Mouse (Mus musculus): ENCODE results near the gene Erp44. TPM values are rescaled to one million over a fixed set of nuclear protein-coding genes. Genes with fewer than 3 reads are reported as not detected.
A peak's percentile ranks its signal among the peaks of the same experiment; 100 is the strongest.

The Erp44 gene
- total RNA-seq (2014; rRNA removed) (21.8 and 23.4 TPM in 2 replicates), polyA plus RNA-seq (2015; fragmentation: Nextera tagmentation; extraction: Ambion mirVana) (46.5 and 49.8 TPM in 2 replicates)

- TF ChIP-seq CTCF (IDR thresholded peaks at IDR 0.05), result no peak
Observed at GRCm38 (mm10) chr4:48279498-48280134, at the start of gene Erp44, which contains the start of gene Invs. Erp44 (minus strand) TSS chr4:48279558. Invs (plus strand) TSS chr4:48279760.

GRCm38 (mm10) chr4:48328042-48328441, 48.7 kb upstream of the Erp44 start:
- 55% methylated on average over 2 of the region's 2 CpGs for WGBS
- no peak overlapping the region for H3K4me2 ChIP-seq (ENCODE audit: low read depth, low read length, poor library complexity, severe bottlenecking)

More at GRCm38 (mm10) chr4:48279498-48280134, at the start of gene Erp44, which contains the start of gene Invs:
- Histone ChIP-seq H3K4me1 (ENCODE audit: insufficient read depth, low read length) (peaks cover 3% of the 10 kb centered on the region; the same call in 1 of the 2 replicates), H3K4me2 (ENCODE audit: low read depth, low read length, poor library complexity, severe bottlenecking) (peak within 1 kb of the TSS; percentile 85), H3K9ac (replicated peaks; ENCODE audit: low read length, poor library complexity, severe bottlenecking) (peak within 1 kb of the TSS; percentile 91), H3K27me3 (ENCODE audit: insufficient read depth, low read length) (no peaks in the 10 kb centered on the region), H3K4me3 (ENCODE audit: low read depth, low read length) (peak within 1 kb of the TSS; percentile 84), H3K36me3 (ENCODE audit: insufficient read depth, low read length) (no peaks in the 10 kb centered on the region), H3K27ac (ENCODE audit: low read depth, low read length) (peak within 1 kb of the TSS; percentile 81), H3K9me3 (ENCODE audit: low read length) (no peaks in the 10 kb centered on the region)
- WGBS, result under 1% methylated on average over 40 of the region's 41 CpGs
- ATAC-seq (ENCODE audit: low FRiP score) (peak; percentile 99), DNase-seq (ENCODE audit: low spot score) (peak; percentile 99)

GRCm38 (mm10) chr4:48327192-48327591, 47.8 kb upstream of the Erp44 start:
- Histone ChIP-seq H3K9ac (replicated peaks; ENCODE audit: low read length, poor library complexity, severe bottlenecking) (no peak overlapping the region), H3K27ac (ENCODE audit: low read depth, low read length) (no peak overlapping the region), H3K4me3 (ENCODE audit: low read depth, low read length) (no peak overlapping the region), H3K4me1 (ENCODE audit: insufficient read depth, low read length) (no peaks in the 10 kb centered on the region), H3K9me3 (ENCODE audit: low read length) (no peaks in the 10 kb centered on the region), H3K4me2 (ENCODE audit: low read depth, low read length, poor library complexity, severe bottlenecking) (no peak overlapping the region), H3K27me3 (ENCODE audit: insufficient read depth, low read length) (no peaks in the 10 kb centered on the region), H3K36me3 (ENCODE audit: insufficient read depth, low read length) (no peaks in the 10 kb centered on the region)
- no peak for TF ChIP-seq CTCF (IDR thresholded peaks at IDR 0.05)
- no peak for ATAC-seq (ENCODE audit: low FRiP score)
- no peak for DNase-seq (ENCODE audit: low spot score)

More at GRCm38 (mm10) chr4:48328042-48328441, 48.7 kb upstream of the Erp44 start:
- H3K36me3 ChIP-seq (ENCODE audit: insufficient read depth, low read length), result no peaks in the 10 kb centered on the region
- ATAC-seq (ENCODE audit: low FRiP score), result no peak
- no peaks in the 10 kb centered on the region for H3K9me3 ChIP-seq (ENCODE audit: low read length)
- TF ChIP-seq CTCF (IDR thresholded peaks at IDR 0.05), result 0 out of 2 replicates have a peak, but pooled peaks have one; percentile 4
- H3K27me3 ChIP-seq (ENCODE audit: insufficient read depth, low read length), result no peaks in the 10 kb centered on the region
- no peaks in the 10 kb centered on the region for H3K4me1 ChIP-seq (ENCODE audit: insufficient read depth, low read length)
- no peak overlapping the region for H3K27ac ChIP-seq (ENCODE audit: low read depth, low read length)
- no peak for DNase-seq (ENCODE audit: low spot score)
- H3K9ac ChIP-seq (replicated peaks; ENCODE audit: low read length, poor library complexity, severe bottlenecking), result no peak overlapping the region
- H3K4me3 ChIP-seq (ENCODE audit: low read depth, low read length), result no peak overlapping the region

- ATAC-seq (ENCODE audit: low FRiP score), result no peak
- no peaks in the 10 kb centered on the region for H3K9me3 ChIP-seq (ENCODE audit: low read length)
- no peaks in the 10 kb centered on the region for H3K27me3 ChIP-seq (ENCODE audit: insufficient read depth, low read length)
- no peak overlapping the region for H3K4me3 ChIP-seq (ENCODE audit: low read depth, low read length)
- WGBS, result 42% methylated on average over 1 of the region's 1 CpGs
- no peaks in the 10 kb centered on the region for H3K4me1 ChIP-seq (ENCODE audit: insufficient read depth, low read length)
- DNase-seq (ENCODE audit: low spot score), result no peak
- no peak overlapping the region for H3K9ac ChIP-seq (replicated peaks; ENCODE audit: low read length, poor library complexity, severe bottlenecking)
- TF ChIP-seq CTCF (IDR thresholded peaks at IDR 0.05), result no peak
- no peak overlapping the region for H3K4me2 ChIP-seq (ENCODE audit: low read depth, low read length, poor library complexity, severe bottlenecking)
- no peak overlapping the region for H3K27ac ChIP-seq (ENCODE audit: low read depth, low read length)
- no peaks in the 10 kb centered on the region for H3K36me3 ChIP-seq (ENCODE audit: insufficient read depth, low read length)
Observed at GRCm38 (mm10) chr4:48322095-48322494, 42.7 kb upstream of the Erp44 start.

GRCm38 (mm10) chr4:48321276-48321675, 41.9 kb upstream of the Erp44 start:
- no peaks in the 10 kb centered on the region for H3K9me3 ChIP-seq (ENCODE audit: low read length)
- ATAC-seq (ENCODE audit: low FRiP score), result no peak
- 62% methylated on average over 1 of the region's 1 CpGs for WGBS

GRCm38 (mm10) chr4:48316036-48316435, 36.7 kb upstream of the Erp44 start:
- DNase-seq (ENCODE audit: low spot score) (no peak), ATAC-seq (ENCODE audit: low FRiP score) (no peak)
- no peaks in the 10 kb centered on the region for H3K27me3 ChIP-seq (ENCODE audit: insufficient read depth, low read length)
- no peak overlapping the region for H3K4me2 ChIP-seq (ENCODE audit: low read depth, low read length, poor library complexity, severe bottlenecking)
- H3K4me1 ChIP-seq (ENCODE audit: insufficient read depth, low read length), result no peaks in the 10 kb centered on the region
- WGBS, result 94% methylated on average over 3 of the region's 3 CpGs
- no peaks in the 10 kb centered on the region for H3K36me3 ChIP-seq (ENCODE audit: insufficient read depth, low read length)
- TF ChIP-seq CTCF (IDR thresholded peaks at IDR 0.05), result no peak
- H3K27ac ChIP-seq (ENCODE audit: low read depth, low read length), result no peak overlapping the region
- no peak overlapping the region for H3K9ac ChIP-seq (replicated peaks; ENCODE audit: low read length, poor library complexity, severe bottlenecking)
- H3K9me3 ChIP-seq (ENCODE audit: low read length), result no peaks in the 10 kb centered on the region
- H3K4me3 ChIP-seq (ENCODE audit: low read depth, low read length), result no peak overlapping the region

More at GRCm38 (mm10) chr4:48321276-48321675, 41.9 kb upstream of the Erp44 start:
- peak; percentile 14 for DNase-seq (ENCODE audit: low spot score)
- H3K4me3 ChIP-seq (ENCODE audit: low read depth, low read length), result no peak overlapping the region
- no peak for TF ChIP-seq CTCF (IDR thresholded peaks at IDR 0.05)
- H3K36me3 ChIP-seq (ENCODE audit: insufficient read depth, low read length), result no peaks in the 10 kb centered on the region
- H3K27ac ChIP-seq (ENCODE audit: low read depth, low read length), result no peak overlapping the region
- no peaks in the 10 kb centered on the region for H3K4me1 ChIP-seq (ENCODE audit: insufficient read depth, low read length)
- H3K27me3 ChIP-seq (ENCODE audit: insufficient read depth, low read length), result no peaks in the 10 kb centered on the region
- no peak overlapping the region for H3K9ac ChIP-seq (replicated peaks; ENCODE audit: low read length, poor library complexity, severe bottlenecking)
- H3K4me2 ChIP-seq (ENCODE audit: low read depth, low read length, poor library complexity, severe bottlenecking), result no peak overlapping the region
